Mouse (Mus musculus) retina, postnatal 1 day (tissue): ENCODE measurements around the gene Rbfox2.

ENCODE experiments used
- DNase-seq: peaks from one replicate; pipeline ENCODE4 v3.0.0-alpha.2; 2012

The Rbfox2 gene

DNA sequence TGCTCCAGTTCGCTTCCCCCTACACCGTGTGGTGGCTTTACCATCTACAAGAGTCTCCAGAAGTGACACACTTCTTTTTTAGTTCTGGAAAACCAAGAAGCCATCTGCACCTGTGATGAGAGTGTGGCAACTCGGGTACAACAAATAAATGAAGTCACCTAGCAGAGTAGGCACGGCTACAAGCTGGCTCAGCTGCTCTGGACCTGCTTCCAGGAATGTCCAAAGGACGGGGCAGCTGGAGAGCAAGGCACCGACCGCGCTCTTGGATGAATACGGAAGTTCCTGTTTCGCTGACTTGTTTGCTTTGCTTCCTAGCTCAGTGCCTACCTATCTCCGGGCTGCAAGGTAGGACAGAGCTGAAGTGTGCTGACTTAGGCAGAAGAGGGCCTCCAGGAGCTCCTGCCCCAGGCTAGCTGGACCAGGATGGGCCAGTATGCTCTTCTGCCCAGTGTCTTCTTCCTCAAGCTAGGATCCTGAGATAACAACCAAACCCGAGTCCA lies 22.9 kb upstream of the Rbfox2 start:
- DNase-seq = no peak

DNA sequence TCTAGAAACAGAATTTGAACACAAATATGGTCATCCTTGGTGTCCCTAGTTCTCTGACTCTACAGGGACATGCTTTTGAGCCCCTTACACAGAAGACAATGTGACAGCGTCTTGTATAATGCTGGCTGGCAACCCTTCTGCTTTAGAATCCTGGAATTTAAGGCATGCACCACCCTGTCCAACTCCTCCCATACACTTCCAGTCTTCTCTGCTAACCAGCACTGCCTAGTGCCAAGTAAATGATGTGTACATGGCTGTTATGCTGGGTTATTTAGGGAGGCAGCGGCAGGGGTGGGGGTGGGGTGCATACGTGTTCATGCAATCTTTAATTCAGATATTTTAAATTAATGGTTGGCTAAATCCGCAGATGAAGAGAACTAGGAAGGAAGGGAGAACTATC lies 19.6 kb upstream of the Rbfox2 start:
- no peak for DNase-seq

GRCm38 (mm10) chr15:77324426-77324825 lies 17.6 kb upstream of the Rbfox2 start:
- DNase-seq = no peak

GRCm38 (mm10) chr15:77323226-77323625 lies 16.4 kb upstream of the Rbfox2 start:
- DNase-seq = no peak

- no peak for DNase-seq
Measured at GRCm38 (mm10) chr15:77313701-77314100, 6.9 kb upstream of the Rbfox2 start.

- no peak for DNase-seq
Measured at GRCm38 (mm10) chr15:77312796-77313195, 6.0 kb upstream of the Rbfox2 start.

DNA sequence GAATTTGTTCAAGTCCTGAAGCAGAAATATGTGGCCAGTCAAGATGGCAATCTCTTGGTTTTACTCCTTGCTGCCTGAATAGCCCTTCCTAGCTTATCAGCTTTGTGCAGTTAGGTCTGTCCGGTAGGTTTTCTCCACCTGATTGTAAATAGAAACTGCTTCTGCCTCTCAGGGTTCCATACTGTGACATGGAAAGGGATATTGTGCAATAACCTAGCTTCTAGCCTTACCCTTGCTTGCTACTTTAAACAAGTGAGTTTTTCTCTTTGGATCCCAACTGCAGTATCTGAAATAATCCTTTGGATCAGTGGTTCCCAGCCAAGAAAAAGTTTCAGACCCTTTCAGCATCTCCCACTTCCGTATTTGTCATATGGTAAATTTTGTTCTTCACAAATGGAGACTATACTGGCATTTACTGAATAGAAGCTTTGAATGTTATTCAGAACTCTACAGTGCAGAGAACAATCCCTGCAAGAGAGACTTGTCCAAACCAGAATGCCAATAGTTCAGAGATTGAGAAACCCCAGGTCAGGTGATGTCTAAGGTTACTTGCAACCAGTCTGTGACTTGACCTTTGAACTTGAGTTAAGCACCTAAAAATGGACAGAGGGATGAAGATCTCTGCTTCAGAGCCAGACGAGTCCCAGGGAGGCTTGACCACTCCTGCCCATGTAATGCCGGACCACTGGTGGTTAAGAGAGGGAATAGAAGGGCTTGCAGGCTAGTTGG lies 1.1 kb upstream of the Rbfox2 start:
- DNase-seq = no peak

DNA sequence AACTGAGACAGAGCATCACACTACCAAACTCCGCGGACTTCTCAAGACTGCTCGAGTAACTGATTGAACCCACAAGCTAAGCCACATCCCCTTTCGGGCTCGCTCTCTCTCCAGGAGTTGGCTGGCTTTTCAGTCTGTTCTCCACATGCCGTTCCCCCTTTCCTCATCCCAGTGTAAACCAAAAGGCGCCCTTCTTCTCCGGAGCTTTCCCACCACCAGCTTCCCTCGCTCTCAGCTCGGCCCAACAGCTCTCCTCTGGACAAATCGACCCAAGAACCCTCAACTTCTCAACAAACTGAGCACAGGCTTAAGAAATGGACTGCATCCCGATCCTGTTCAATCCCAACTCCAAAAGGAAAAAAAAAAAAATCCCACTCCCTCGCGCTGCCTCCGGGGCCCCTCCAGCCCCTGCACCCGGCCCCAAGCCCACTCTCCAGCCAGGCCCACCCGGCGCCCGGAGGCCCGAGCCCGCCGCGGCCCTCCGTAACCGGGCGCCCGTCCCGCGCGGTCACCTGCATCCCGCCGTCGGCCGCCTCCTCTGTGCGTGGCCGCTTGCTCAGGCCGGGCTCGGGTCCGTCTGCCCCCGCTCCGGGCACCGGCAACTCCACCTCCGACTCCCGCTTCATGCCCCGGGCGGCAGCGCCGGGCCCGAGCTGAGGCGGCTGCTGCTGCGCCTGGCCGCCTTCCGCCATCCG lies 805 bp downstream of the Rbfox2 start:
- peak; percentile 51 for DNase-seq

DNA sequence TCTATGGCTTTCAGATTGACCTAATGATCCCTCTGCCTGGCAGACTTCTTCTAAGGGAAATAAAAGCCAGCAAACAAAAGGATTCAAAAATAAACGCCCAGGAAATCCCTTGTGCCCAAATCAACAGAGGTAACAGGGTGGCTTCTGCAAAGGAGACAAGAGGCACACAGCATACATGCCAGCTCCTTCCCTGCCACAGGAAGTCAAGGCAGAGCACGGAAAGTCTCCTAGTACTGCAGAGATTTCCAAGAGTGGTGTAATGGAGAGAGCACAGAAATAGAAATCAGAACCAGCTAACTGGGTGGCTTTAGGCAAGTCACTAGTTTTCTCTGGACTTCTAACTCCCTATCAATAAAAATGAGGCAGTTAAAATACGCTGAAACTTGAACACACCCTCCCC lies 1.8 kb downstream of the Rbfox2 start:
- no peak for DNase-seq

GRCm38 (mm10) chr15:77301122-77301521 lies 5.7 kb downstream of the Rbfox2 start:
- DNase-seq = peak; percentile 76

DNA sequence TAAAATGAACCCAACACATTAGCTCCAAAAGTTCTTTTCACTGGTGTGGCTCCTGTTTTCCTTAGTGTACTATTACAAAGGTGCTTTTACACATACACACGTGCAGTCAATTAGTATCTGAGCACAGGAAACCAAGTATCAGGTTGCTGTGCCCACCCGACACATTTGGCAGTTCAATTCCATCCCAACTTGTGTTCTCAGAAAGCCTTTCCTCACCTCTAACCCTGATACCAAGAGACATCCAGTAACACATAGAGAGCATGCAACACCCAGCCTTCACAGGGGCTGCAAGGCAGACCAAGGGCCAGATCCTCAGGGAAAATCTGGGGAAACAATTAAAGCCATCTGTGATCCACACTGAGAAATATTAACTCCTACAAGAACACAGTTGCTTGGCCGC lies 8.2 kb downstream of the Rbfox2 start:
- DNase-seq = no peak

DNA sequence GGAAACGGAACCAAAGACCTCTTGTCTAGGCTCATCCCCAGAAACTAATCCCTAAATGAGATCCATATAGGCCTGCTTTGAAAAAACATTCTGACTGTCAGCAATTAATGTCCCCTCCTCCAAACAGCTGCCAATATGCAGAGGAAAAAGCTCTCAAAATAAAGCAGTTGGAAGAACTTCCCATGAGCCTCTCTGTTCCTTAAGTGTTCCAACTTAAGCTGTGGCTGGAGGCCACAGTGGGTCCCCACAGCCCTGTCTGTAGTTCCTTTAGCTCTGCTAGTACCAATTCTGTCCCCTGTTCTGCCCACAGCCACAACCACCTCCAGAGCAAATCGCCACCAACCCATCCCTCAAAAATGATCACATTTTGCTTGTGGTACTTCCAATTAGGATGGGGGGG lies 10.2 kb downstream of the Rbfox2 start:
- no peak for DNase-seq

GRCm38 (mm10) chr15:77293493-77293892 lies 13.3 kb downstream of the Rbfox2 start:
- DNase-seq = no peak

DNA sequence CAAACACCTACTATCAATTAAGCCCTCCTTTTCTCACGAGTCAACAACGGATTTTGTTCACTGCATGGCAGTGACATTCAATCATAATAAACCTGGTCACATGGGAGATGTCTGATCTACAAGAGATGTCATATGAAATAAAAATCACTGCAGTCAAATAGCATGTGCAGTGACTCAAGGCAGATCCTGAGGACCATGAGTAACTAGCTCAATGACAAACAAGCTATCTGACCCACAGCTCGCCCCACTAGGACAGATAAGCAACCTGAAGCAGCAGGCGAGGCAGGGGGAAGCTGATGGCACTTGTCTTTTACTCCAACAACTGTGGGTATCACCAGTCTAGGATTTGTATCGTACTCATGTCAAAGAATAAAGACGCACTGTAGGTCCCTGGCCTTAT lies 14.4 kb downstream of the Rbfox2 start:
- DNase-seq = peak; percentile 52

GRCm38 (mm10) chr15:77291471-77291870 lies 15.3 kb downstream of the Rbfox2 start:
- DNase-seq = no peak

- no peak for DNase-seq
Measured at GRCm38 (mm10) chr15:77290352-77290751, 16.5 kb downstream of the Rbfox2 start.

GRCm38 (mm10) chr15:77280130-77280529 lies 26.7 kb downstream of the Rbfox2 start:
- DNase-seq = no peak

DNA sequence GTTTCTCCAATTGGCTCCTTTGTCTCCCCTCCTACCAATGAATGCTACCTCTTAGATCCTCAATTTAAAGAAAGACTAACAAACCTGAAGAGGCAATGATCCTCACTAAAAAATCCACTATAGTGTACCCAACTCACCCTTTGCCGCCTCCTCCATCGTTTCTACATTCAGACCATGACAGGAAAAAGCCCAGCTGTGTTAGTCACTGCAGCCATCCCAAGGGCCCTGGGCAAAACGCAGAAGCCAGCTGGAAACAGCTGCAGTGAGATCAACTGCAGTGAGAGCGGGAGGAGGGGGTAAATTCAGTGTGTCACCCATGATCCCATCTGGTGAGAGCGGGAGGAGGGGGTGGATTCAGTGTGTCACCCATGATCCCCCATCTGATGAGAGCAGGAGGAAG lies 28.0 kb downstream of the Rbfox2 start:
- DNase-seq = peak; percentile 49

DNA sequence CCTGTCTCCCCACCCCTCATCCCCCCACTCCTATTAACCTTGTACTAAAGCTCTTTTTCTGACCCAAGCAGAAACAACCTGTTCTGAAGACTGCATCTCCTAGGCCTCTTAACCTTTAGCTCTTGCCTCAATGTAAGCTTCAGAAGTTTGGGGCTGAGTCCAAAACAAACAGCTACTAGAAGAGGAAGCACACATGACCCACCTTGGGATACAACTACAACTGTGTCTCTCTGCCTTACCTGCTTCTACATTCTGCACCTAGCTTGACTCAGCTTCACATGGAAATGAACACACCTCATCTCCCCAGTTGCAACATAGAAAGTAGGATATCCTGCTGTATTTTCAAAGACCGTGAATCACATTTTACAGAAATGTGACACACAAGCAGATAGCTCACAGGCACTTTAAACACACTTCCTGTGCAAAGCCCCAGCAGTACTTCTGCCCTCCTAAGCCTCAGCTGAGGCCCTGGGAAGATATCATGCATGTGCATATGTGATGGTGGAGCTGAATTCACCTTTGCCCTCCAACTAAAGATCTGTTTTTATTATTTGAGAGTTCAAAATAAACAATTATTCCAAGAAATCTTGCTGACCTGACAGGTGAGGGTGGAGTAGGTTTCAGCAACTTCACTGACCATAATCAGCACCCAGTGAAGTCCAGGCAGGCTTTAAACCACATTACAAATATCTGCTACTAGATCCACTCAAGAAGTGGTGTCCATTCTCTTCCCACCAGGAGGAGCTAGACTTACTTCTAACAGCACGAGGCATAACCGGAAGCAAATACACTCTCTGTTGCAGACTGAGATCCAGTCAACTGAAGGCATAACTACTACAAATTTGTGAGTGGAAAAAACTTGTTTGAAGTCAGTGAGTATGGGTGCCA lies 29.7 kb downstream of the Rbfox2 start:
- DNase-seq = peak; percentile 43

DNA sequence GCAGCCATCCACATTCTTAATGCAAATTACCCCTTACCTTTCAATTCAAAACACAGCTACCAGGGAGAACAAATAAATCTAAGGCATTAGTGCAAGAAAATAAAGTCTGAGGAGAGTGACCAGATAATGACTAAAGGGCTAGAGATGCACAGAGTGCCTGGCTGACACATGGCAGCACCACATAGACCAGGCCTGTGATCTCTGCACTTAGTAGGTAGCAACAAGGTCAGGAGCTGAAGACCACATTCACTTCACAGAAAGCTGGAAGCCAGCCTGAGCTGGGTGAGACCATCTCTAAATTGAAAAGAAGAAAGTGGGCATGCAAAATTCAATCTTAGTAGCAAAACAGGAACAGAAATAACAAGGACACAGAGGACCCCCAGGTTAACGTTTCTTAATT lies 30.5 kb downstream of the Rbfox2 start:
- no peak for DNase-seq

- DNase-seq = no peak
Measured at GRCm38 (mm10) chr15:77275572-77275971, 31.2 kb downstream of the Rbfox2 start.

DNA sequence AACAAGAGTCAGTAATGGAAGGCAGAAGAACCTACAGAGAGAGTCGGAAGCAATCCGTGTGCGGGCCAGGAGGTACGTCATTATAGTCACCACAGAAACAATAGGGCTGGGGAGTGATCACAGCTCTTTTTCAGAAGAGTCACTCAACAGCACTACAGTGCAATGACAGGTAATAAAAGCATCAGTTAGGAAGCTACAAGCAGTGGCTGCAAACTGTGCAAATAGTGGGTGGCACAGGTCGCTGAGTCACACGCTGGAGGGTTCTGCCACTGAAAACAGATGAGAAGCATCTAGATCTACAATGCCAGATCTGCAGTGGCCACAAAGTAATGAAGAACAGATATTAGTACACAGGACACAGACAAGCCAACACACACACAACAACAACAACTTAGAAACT lies 32.9 kb downstream of the Rbfox2 start:
- DNase-seq = no peak

DNA sequence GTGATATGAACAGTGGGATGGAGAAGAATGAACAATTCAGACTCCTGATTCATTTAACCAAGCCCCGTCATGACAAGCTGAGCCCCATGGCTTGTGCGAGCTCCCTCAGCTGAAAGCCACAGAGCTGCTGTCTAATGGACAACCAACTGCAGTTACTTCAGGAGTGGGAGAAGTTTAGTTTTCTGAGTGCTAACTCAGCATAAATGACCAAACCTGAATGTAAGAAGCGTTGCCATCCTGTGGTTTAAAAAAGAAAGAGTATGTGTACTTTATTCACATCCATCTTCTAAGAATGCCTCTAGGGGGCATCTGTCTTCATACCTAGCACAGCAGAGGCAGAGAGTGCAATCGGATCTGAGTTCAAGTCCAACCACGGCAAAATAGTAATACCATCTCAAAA lies 35.5 kb downstream of the Rbfox2 start:
- DNase-seq = no peak
